ENCODE assay signal across 8 mouse cellular contexts in genomic region chr3:129214146-129214665, GRCm38 (mm10). TPM values are rescaled to one million over a fixed set of nuclear protein-coding genes. Genes with fewer than 3 reads are reported as not detected.
DNase-seq lines count a peak whose midpoint lies in the region; ATAC-seq and TF ChIP-seq lines count a peak whose summit lies in the region.

No protein-coding gene starts in this region.

- H3K4me1 ChIP-seq in spleen, adult 2 months (ENCODE audit: control insufficient read depth, insufficient read depth, insufficient read length), result peaks cover 7% of the 10 kb centered on the region
- peaks cover 4% of the 10 kb centered on the region; the same call in 1 of the 2 replicates for H3K4me1 ChIP-seq in kidney, postnatal 0 days (replicated peaks; ENCODE audit: insufficient read depth, low read length)
- H3K4me1 ChIP-seq in neural tube, embryonic 12.5 days, result peaks cover 23% of the 10 kb centered on the region

- H3K4me2 ChIP-seq in kidney, postnatal 0 days (ENCODE audit: low read length), result peak overlapping the region; percentile 72
- peak overlapping the region; percentile 78 for H3K4me2 ChIP-seq in neural tube, embryonic 12.5 days (replicated peaks)

- no peaks in the 10 kb centered on the region for H3K36me3 ChIP-seq in spleen, adult 2 months (ENCODE audit: control insufficient read depth, insufficient read depth, low read length)
- H3K36me3 ChIP-seq in kidney, postnatal 0 days (ENCODE audit: insufficient read depth, low read length), result no peaks in the 10 kb centered on the region
- H3K36me3 ChIP-seq in neural tube, embryonic 12.5 days, result no peaks in the 10 kb centered on the region

- no peak for TF ChIP-seq CTCF in spleen, adult 2 months (IDR thresholded peaks at IDR 0.05; ENCODE audit: extremely low read depth, insufficient read depth, insufficient read length, insufficient replicate concordance)
- TF ChIP-seq CTCF in kidney, postnatal 0 days (IDR thresholded peaks at IDR 0.05; ENCODE audit: low read depth), result no peak

- ATAC-seq in kidney, postnatal 0 days (replicated peaks; ENCODE audit: low FRiP score, low read depth), result no peak; the same call in 1 of the 2 replicates
- ATAC-seq in neural tube, embryonic 12.5 days (ENCODE audit: low FRiP score, low read depth), result peak; percentile 30

- H3K9me3 ChIP-seq in kidney, postnatal 0 days (replicated peaks; ENCODE audit: low read length), result no peaks in the 10 kb centered on the region
- no peaks in the 10 kb centered on the region for H3K9me3 ChIP-seq in neural tube, embryonic 12.5 days

- H3K27me3 ChIP-seq in spleen, adult 2 months (ENCODE audit: control insufficient read depth, insufficient read depth, low read length), result peaks cover 42% of the 10 kb centered on the region
- H3K27me3 ChIP-seq in kidney, postnatal 0 days (ENCODE audit: insufficient read depth, low read length), result peaks cover 89% of the 10 kb centered on the region
- peaks cover 94% of the 10 kb centered on the region for H3K27me3 ChIP-seq in neural tube, embryonic 12.5 days (replicated peaks)

- DNase-seq in adrenal gland, adult 2 months, result peak; percentile 37
- DNase-seq in adrenal gland, adult 8-10 months, result no peak
- no peak for DNase-seq in spleen, adult 2 months (ENCODE audit: low read depth in 1 of 2, low spot score in 2 of 2)
- no peak for DNase-seq in spleen, postnatal 4 days (ENCODE audit: low spot score in 2 of 2)
- DNase-seq in kidney, postnatal 0 days (ENCODE audit: low spot score), result no peak
- DNase-seq in cerebellum, adult 8-10 months, result no peak
- DNase-seq in thymus, postnatal 0 days (ENCODE audit: low spot score), result no peak

- TF ChIP-seq POLR2A in spleen, adult 2 months (IDR thresholded peaks at IDR 0.05; ENCODE audit: low read depth, low read length), result no peak

- H3K9ac ChIP-seq in kidney, postnatal 0 days (ENCODE audit: low read depth, low read length), result peak overlapping the region; percentile 2; the same call in 1 of the 2 replicates
- peak overlapping the region; percentile 26; the same call in 1 of the 2 replicates for H3K9ac ChIP-seq in neural tube, embryonic 12.5 days

- H3K27ac ChIP-seq in spleen, adult 2 months (ENCODE audit: insufficient read depth, low read length), result no peak overlapping the region
- no peak overlapping the region for H3K27ac ChIP-seq in kidney, postnatal 0 days
- H3K27ac ChIP-seq in neural tube, embryonic 12.5 days, result no peak overlapping the region

- H3K4me3 ChIP-seq in spleen, adult 2 months (ENCODE audit: extremely low read depth, insufficient read depth, insufficient read length), result peak overlapping the region; percentile 57
- H3K4me3 ChIP-seq in kidney, postnatal 0 days (replicated peaks; ENCODE audit: low read depth, low read length), result peak overlapping the region; percentile 45
- peak overlapping the region; percentile 45 for H3K4me3 ChIP-seq in neural tube, embryonic 12.5 days

- 2% methylated on average over 34 of the region's 34 CpGs for WGBS in spleen, adult 2 months
- WGBS in kidney, postnatal 0 days, result under 1% methylated on average over 34 of the region's 34 CpGs
- WGBS in neural tube, embryonic 12.5 days, result under 1% methylated on average over 34 of the region's 34 CpGs

RNA-seq across cellular contexts. Expression of gene Pitx2, which starts 14.5 kb away (rescaled TPM):
- under 1 TPM in 1 of 2 experiments, not detected in 1; 0.32 TPM for total RNA-seq in adrenal gland, adult 2 months (2021)
- polyA plus RNA-seq in adrenal gland, adult 2 months (2012; rRNA removed), result 0.22 and 0.27 TPM in 2 replicates
- under 1 TPM in 2 of 4 experiments, not detected in 2; 0.12 to 0.31 TPM for total RNA-seq in adrenal gland, adult 8-10 months (2022)
- polyA plus RNA-seq in spleen, adult 2 months (2012; rRNA removed), result not detected in 2 replicates
- 6.5 and 7.0 TPM in 2 replicates for polyA plus RNA-seq in kidney, postnatal 0 days (2015; fragmentation: Nextera tagmentation; extraction: Ambion mirVana)
- polyA plus RNA-seq in neural tube, embryonic 12.5 days (2016; fragmentation: Nextera tagmentation; extraction: Ambion mirVana), result 7.6 and 10.2 TPM in 2 replicates
- polyA plus RNA-seq in thymus, postnatal 0 days (2015; fragmentation: Nextera tagmentation; extraction: Ambion mirVana), result 0.20 and 0.40 TPM in 2 replicates
